Mouse (Mus musculus) embryonic facial prominence, embryonic 14.5 days (tissue): ENCODE data around the gene Psmd1. TPM values are rescaled to one million over a fixed set of nuclear protein-coding genes. Genes with fewer than 3 reads are reported as not detected.
"Not testable (repeated sequence)": the region's sequence is repeated elsewhere in the genome, so short reads cannot be mapped to it uniquely, and the experiment has no call there.

Source experiments
- ATAC-seq: fragments of 200-750 bp; cut with Nextera tagmentation; 2 replicates; pipeline ENCODE4 v1.8.0; 2017; ENCODE audit warnings: low read depth, moderate number of reproducible peaks, moderate TSS enrichment
- DNase-seq: peaks from one replicate; pipeline ENCODE4 v3.0.0-alpha.2; 2015; ENCODE audit warnings: low spot score
- H3K27ac ChIP-seq: fragments of 300-500 bp; sonication (generic); replicated peaks from 2 replicates; pipeline ENCODE4 v1.5.1; 2014; ENCODE audit warnings: low read depth, mild to moderate bottlenecking, low read length, moderate library complexity
- H3K27me3 ChIP-seq: fragments of 300-500 bp; sonication (generic); replicated peaks from 2 replicates; pipeline ENCODE4 v1.6.1; 2014; ENCODE audit warnings: low read length; ENCODE audit not compliant: control insufficient read depth, insufficient read depth
- H3K36me3 ChIP-seq: fragments of 300-500 bp; sonication (generic); 2 replicates; pipeline ENCODE4 v1.6.1; 2014; ENCODE audit warnings: low read length, mixed read lengths; ENCODE audit not compliant: control insufficient read depth, insufficient read depth
- H3K4me1 ChIP-seq: fragments of 300-500 bp; sonication (generic); 2 replicates; pipeline ENCODE4 v1.6.1; 2014; ENCODE audit warnings: antibody characterized with exemption, low read length; ENCODE audit not compliant: control insufficient read depth, insufficient read depth
- H3K4me2 ChIP-seq: fragments of 300-500 bp; sonication (generic); 2 replicates; pipeline ENCODE4 v1.6.1; 2014; ENCODE audit warnings: low read depth, mild to moderate bottlenecking, low read length, moderate library complexity, mixed read lengths
- H3K4me3 ChIP-seq: fragments of 300-500 bp; sonication (generic); 2 replicates; pipeline ENCODE4 v1.5.1; 2014; ENCODE audit warnings: low read depth, mild to moderate bottlenecking, low read length
- H3K9ac ChIP-seq: fragments of 300-500 bp; sonication (generic); 2 replicates; pipeline ENCODE4 v1.6.1; 2014; ENCODE audit warnings: low read depth, mild to moderate bottlenecking, low read length, moderate library complexity, mixed read lengths
- H3K9me3 ChIP-seq: fragments of 300-500 bp; sonication (generic); 2 replicates; pipeline ENCODE4 v1.6.1; 2016; ENCODE audit warnings: low read length; ENCODE audit not compliant: control insufficient read depth
- WGBS: fragments of 180-500 bp; shearing (Covaris S2); extraction: QIAGEN DNeasy Blood & Tissue Kit; methylation state at CpG from one replicate; pipeline ENCODE4 v1.1.7; 2014; 5-methylcytosine and 5-hydroxymethylcytosine counted together
- polyA plus RNA-seq: library from polyadenylated mRNA; unstranded; fragments of >200 nt; fragmentation: Nextera tagmentation; extraction: Ambion mirVana; gene quantifications from 2 replicates; pipeline ENCODE4 v1.2.1, GENCODE M21; 2014

Psmd1 gene
- polyA plus RNA-seq, result 159 and 174 TPM in 2 replicates

GRCm38 (mm10) chr1:86064271-86064991, at the start of gene Psmd1:
Psmd1 (plus strand) TSS chr1:86064387.
- peak; percentile 96 for DNase-seq
- peak within 1 kb of the TSS; percentile 69 for H3K27ac ChIP-seq

GRCm38 (mm10) chr1:86015758-86016157, 48.4 kb upstream of the Psmd1 start:
- H3K4me2 ChIP-seq, H3K4me1 ChIP-seq, H3K9ac ChIP-seq, ATAC-seq, DNase-seq, H3K36me3 ChIP-seq, H3K27ac ChIP-seq, H3K9me3 ChIP-seq, H3K4me3 ChIP-seq: not testable (repeated sequence)
- H3K27me3 ChIP-seq, result peaks cover 32% of the 10 kb centered on the region
- 97% methylated on average over 9 of the region's 9 CpGs for WGBS

More at GRCm38 (mm10) chr1:86064271-86064991, at the start of gene Psmd1:
- WGBS, result 2% methylated on average over 30 of the region's 47 CpGs
- Histone ChIP-seq H3K27me3 (no peaks in the 10 kb centered on the region), H3K4me3 (peak within 1 kb of the TSS; percentile 77), H3K9ac (peak within 1 kb of the TSS; percentile 98), H3K4me1 (peaks cover 7% of the 10 kb centered on the region), H3K36me3 (no peaks in the 10 kb centered on the region), H3K9me3 (no peaks in the 10 kb centered on the region), H3K4me2 (peak within 1 kb of the TSS; percentile 92)
- ATAC-seq, result peak; percentile 97

DNA sequence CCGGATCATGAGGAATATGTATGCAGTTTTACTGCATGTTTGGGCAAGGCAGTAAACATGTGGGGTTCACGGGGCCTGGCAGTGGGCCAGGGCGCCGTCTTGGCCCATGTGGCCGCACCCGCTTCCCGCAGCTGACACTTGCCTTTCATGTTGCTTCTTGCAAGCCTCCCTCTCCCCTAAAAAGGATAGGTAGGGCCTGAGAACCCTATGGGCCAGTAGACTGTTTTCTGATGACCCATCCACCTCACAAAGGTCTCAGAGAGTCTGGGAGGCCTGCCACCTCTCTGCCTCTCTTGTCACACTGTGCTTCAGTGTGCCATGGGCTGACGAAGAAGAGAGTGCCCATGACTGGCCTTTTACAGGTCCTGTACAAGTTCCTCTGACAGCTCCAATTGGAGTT, 47.7 kb upstream of the Psmd1 start, which contains the start of gene Spata3:
Gene Spata3, plus strand, starts transcription at position 301 of the 400 bp plus-strand sequence.
- Histone ChIP-seq H3K4me2 (no peak within 1 kb of the TSS), H3K4me3 (no peak within 1 kb of the TSS), H3K4me1 (no peaks in the 10 kb centered on the region), H3K27me3 (peaks cover 39% of the 10 kb centered on the region), H3K27ac (no peak within 1 kb of the TSS), H3K9ac (no peak within 1 kb of the TSS), H3K36me3 (no peaks in the 10 kb centered on the region), H3K9me3 (no peaks in the 10 kb centered on the region)
- WGBS, result 91% methylated on average over 8 of the region's 8 CpGs
- DNase-seq (no peak), ATAC-seq (no peak)

GRCm38 (mm10) chr1:86018235-86019055, 45.7 kb upstream of the Psmd1 start:
- 11% methylated on average over 16 of the region's 60 CpGs for WGBS
- Histone ChIP-seq H3K4me2 (peak overlapping the region; percentile 96), H3K9me3 (no peaks in the 10 kb centered on the region), H3K4me1 (no peaks in the 10 kb centered on the region), H3K9ac (peak overlapping the region; percentile 69), H3K27ac (no peak overlapping the region), H3K4me3 (peak overlapping the region; percentile 53), H3K36me3 (no peaks in the 10 kb centered on the region), H3K27me3 (peaks cover 44% of the 10 kb centered on the region)
- DNase-seq (peak; percentile 65), ATAC-seq (peak; percentile 74)

GRCm38 (mm10) chr1:86021365-86021989, 42.7 kb upstream of the Psmd1 start:
- Histone ChIP-seq H3K27me3 (peaks cover 44% of the 10 kb centered on the region), H3K9ac (no peak overlapping the region), H3K9me3 (no peaks in the 10 kb centered on the region), H3K4me3 (no peak overlapping the region), H3K27ac (no peak overlapping the region), H3K4me2 (no peak overlapping the region), H3K4me1 (no peaks in the 10 kb centered on the region), H3K36me3 (no peaks in the 10 kb centered on the region)
- 58% methylated on average over 11 of the region's 11 CpGs for WGBS
- peak; percentile 13 for DNase-seq
- no peak for ATAC-seq

DNA sequence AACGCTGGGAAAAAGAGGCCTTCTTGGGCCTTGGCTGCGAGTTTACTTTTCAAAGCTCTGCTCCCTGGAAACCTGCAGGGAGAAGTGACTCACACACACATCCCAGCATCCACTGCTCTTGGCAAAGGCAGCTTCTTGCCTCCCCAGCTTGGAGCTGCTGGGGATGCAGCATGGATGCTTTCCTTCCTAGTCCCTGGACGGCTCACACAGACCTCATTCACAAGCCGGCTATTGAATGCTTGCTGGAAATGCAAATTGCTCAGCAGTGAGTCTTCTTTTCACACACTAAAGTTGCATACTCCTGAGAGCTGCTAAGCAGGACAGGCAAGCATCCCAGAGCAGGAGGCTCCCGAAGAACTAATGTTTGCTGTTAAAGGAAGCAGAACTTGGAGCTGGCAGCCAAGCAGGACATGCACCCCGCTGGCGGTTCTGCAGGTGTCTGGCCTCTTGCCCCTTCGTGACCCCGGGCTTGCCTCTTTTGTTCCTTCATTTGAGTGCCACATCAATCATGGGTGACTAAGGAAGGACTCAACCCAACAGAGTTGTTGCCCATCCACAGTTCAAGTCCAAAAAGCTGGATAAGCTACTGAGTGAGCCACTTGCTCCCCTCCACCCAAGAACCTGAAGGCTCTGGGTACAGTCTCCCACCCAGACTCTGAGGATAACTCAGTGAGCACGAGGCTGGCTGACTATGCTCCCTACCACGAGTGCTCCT, 31.8 kb upstream of the Psmd1 start:
- peak; percentile 34 for DNase-seq
- Histone ChIP-seq H3K4me3 (no peak overlapping the region), H3K27me3 (no peaks in the 10 kb centered on the region), H3K4me2 (no peak overlapping the region), H3K27ac (no peak overlapping the region), H3K9ac (no peak overlapping the region), H3K4me1 (no peaks in the 10 kb centered on the region), H3K9me3 (no peaks in the 10 kb centered on the region), H3K36me3 (no peaks in the 10 kb centered on the region)
- WGBS, result 17% methylated on average over 11 of the region's 11 CpGs
- ATAC-seq, result peak; percentile 44; the same call in 1 of the 2 replicates

DNA sequence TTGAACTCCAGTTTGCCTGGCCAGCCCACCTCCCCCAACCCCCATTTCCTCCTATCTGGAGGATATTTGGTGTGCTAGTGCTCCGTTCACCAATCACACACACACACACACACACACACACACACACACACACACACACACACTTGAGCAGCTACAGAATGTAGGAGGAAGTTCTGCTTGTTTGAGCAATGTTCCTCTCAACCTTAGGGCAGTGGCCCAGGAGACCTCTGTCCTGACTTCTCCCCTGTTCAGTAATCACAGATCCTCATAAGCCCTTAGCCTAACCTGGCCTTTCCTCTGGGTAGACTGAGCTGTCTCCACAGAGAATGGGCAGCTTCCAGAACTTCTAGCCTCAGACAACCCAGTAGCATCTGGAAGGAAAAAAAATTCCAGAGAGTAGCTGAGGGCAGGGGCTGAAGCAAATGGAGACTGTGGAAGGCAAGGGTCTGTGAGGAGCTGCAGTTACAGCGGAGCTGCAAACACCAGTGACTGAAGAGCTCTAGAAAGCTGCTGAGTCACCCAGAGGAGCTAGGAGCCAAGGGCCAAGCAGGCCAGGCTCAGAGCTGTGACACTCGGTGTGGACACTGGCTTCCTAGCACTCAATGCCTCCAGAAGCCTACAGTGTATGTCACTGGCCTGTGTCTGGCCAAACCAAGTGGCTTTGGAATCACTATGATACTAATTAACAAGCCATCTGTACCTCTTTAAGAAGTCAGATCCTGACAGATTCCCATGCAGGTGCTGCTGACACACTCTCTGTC, 25.8 kb upstream of the Psmd1 start:
- Histone ChIP-seq H3K36me3 (no peaks in the 10 kb centered on the region), H3K27me3 (peaks cover 4% of the 10 kb centered on the region), H3K9me3 (peaks cover 8% of the 10 kb centered on the region; the same call in 1 of the 2 replicates), H3K4me2 (no peak overlapping the region), H3K9ac (no peak overlapping the region), H3K4me1 (no peaks in the 10 kb centered on the region), H3K4me3 (no peak overlapping the region), H3K27ac (no peak overlapping the region)
- no peak for ATAC-seq
- no peak for DNase-seq
- 61% methylated on average over 3 of the region's 3 CpGs for WGBS
